ENCODE assay signal across 8 mouse cellular contexts in the genomic region with DNA sequence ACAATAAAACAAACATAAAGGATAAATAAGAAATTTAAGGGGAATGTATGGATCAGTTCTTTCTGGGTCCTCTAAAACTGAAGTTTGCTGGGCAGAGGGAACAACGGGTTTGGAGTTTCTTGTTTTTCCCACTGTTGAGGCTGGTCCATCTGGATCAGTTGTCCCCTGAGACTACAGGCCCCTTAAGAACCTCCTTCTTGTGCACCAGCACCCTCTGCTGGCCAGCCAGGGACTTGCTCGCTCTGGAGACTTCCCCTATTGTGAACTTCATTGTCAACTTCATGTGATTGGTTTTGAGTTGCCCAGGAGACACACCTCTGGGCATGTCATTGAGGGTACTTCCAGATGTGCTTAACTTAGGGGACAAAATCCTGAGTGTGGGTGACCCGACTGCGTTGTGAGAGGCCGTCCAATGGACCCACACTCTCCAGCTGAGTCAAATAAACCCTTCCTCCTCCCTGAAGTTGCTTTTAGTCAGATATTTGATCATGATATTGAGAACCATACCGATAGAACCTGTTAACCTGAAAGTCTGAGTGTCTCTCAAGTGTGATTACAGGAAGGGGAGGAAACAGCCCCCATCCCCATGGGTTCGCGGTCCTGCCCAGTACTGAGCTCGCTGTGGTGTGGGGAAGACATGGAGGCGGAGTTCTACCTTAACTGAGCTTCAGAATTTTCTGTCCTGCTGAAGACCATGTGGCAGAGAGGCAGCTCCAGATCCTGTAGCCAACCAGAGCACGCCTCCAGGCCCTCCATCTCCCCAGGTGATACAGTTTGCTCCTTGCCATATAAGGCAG. TPM values are rescaled to one million over a fixed set of nuclear protein-coding genes. Genes with fewer than 3 reads are reported as not detected.
DNase-seq lines count a peak whose midpoint lies in the region; ATAC-seq and TF ChIP-seq lines count a peak whose summit lies in the region.

No protein-coding gene starts in this region.

- peak; percentile 66 for ATAC-seq in lung, postnatal 0 days

- no peak overlapping the region for H3K9ac ChIP-seq in ES-Bruce4 (ENCODE audit: low read depth, poor library complexity, severe bottlenecking)
- H3K9ac ChIP-seq in lung, postnatal 0 days (replicated peaks; ENCODE audit: low read depth): no peak overlapping the region

- intact Hi-C loops in heart, postnatal 14 days (cut with DNase I): loop anchor here (1.0 to 5.0 kb wide), 3 partner anchors 30 to 471 kb away; no protein-coding TSS in a partner anchor

- no peak overlapping the region for H3K4me3 ChIP-seq in ES-Bruce4 (ENCODE audit: low read depth, low read length)
- no peak overlapping the region for H3K4me3 ChIP-seq in bone marrow macrophage, adult 2 months (ENCODE audit: insufficient read depth, low read length)
- no peak overlapping the region for H3K4me3 ChIP-seq in embryonic fibroblast, embryonic 13.5 days (ENCODE audit: insufficient read depth, low read length)
- H3K4me3 ChIP-seq in lung, postnatal 0 days (ENCODE audit: low read depth, low read length): no peak overlapping the region

- WGBS in lung, postnatal 0 days: 42% methylated on average over 11 of the region's 11 CpGs

- peak; percentile 90 for TF ChIP-seq CTCF in ES-Bruce4 (IDR thresholded peaks at IDR 0.05; ENCODE audit: low read depth, low read length)
- peak; percentile 71 for TF ChIP-seq CTCF in bone marrow macrophage, adult 2 months (IDR thresholded peaks at IDR 0.05; ENCODE audit: low read depth, low read length)
- TF ChIP-seq CTCF in embryonic fibroblast, embryonic 13.5 days (IDR thresholded peaks at IDR 0.05; ENCODE audit: borderline replicate concordance, insufficient read depth, low read length): peak; percentile 61
- peak; percentile 95 for TF ChIP-seq CTCF in lung, postnatal 0 days (IDR thresholded peaks at IDR 0.05)

- peak; percentile 66 to 83 for DNase-seq in heart, postnatal 14 days
- peak; percentile 74 for DNase-seq in layer of hippocampus, adult 11-12 months (ENCODE audit: low spot score)
- DNase-seq in lung, postnatal 0 days (ENCODE audit: low spot score): peak; percentile 70
- peak; percentile 73 for DNase-seq in ovary, postnatal 36 days (ENCODE audit: low spot score)
- DNase-seq in thymus, postnatal 0 days (ENCODE audit: low spot score): peak; percentile 43

- no peaks in the 10 kb centered on the region for H3K27me3 ChIP-seq in ES-Bruce4 (ENCODE audit: control insufficient read depth, insufficient read depth, low read length, poor library complexity, severe bottlenecking)
- H3K27me3 ChIP-seq in lung, postnatal 0 days (replicated peaks; ENCODE audit: insufficient read depth, low read length): no peaks in the 10 kb centered on the region

- no peaks in the 10 kb centered on the region for H3K9me3 ChIP-seq in ES-Bruce4 (replicated peaks; ENCODE audit: control insufficient read depth, insufficient read depth, low read length, poor library complexity, severe bottlenecking)
- no peaks in the 10 kb centered on the region for H3K9me3 ChIP-seq in lung, postnatal 0 days (ENCODE audit: low read length)

- no peak overlapping the region for H3K27ac ChIP-seq in ES-Bruce4 (ENCODE audit: insufficient read depth, low read length)
- H3K27ac ChIP-seq in bone marrow macrophage, adult 2 months (ENCODE audit: insufficient read depth, low read depth, low read length): no peak overlapping the region
- H3K27ac ChIP-seq in embryonic fibroblast, embryonic 13.5 days (ENCODE audit: insufficient read depth, low read length): no peak overlapping the region
- no peak overlapping the region for H3K27ac ChIP-seq in lung, postnatal 0 days (ENCODE audit: low read length)

- no peak overlapping the region for H3K4me2 ChIP-seq in lung, postnatal 0 days (replicated peaks; ENCODE audit: low read depth, low read length)

- TF ChIP-seq POLR2A in ES-Bruce4 (IDR thresholded peaks at IDR 0.05; ENCODE audit: insufficient read depth, low read length): no peak
- TF ChIP-seq POLR2A in bone marrow macrophage, adult 2 months (IDR thresholded peaks at IDR 0.05; ENCODE audit: borderline replicate concordance, low read depth, low read length): no peak
- TF ChIP-seq POLR2A in embryonic fibroblast, embryonic 13.5 days (IDR thresholded peaks at IDR 0.05; ENCODE audit: low read depth, low read length): no peak

- no peaks in the 10 kb centered on the region for H3K4me1 ChIP-seq in ES-Bruce4 (ENCODE audit: control insufficient read depth, insufficient read depth, low read length)
- no peaks in the 10 kb centered on the region for H3K4me1 ChIP-seq in bone marrow macrophage, adult 2 months (ENCODE audit: control insufficient read depth, insufficient read depth, low read length)
- H3K4me1 ChIP-seq in embryonic fibroblast, embryonic 13.5 days (ENCODE audit: control insufficient read depth, insufficient read depth, low read length): no peaks in the 10 kb centered on the region
- H3K4me1 ChIP-seq in lung, postnatal 0 days (ENCODE audit: insufficient read depth, low read depth, low read length): no peaks in the 10 kb centered on the region

- no peaks in the 10 kb centered on the region for H3K36me3 ChIP-seq in ES-Bruce4 (ENCODE audit: control insufficient read depth, insufficient read depth, low read length, poor library complexity, severe bottlenecking)
- no peaks in the 10 kb centered on the region for H3K36me3 ChIP-seq in lung, postnatal 0 days (ENCODE audit: insufficient read depth, low read length)

- TF ChIP-seq EP300 in ES-Bruce4 (IDR thresholded peaks at IDR 0.05; ENCODE audit: insufficient read depth, low read depth, low read length): no peak
- TF ChIP-seq EP300 in lung, postnatal 0 days (IDR thresholded peaks at IDR 0.05): no peak

RNA-seq across cellular contexts. Expression of a gene that starts 31.4 kb away (rescaled TPM):
- not detected in 2 replicates for polyA plus RNA-seq in ES-Bruce4 (2011; ENCODE audit: insufficient read depth, insufficient read length, low read depth, missing spikeins)
- not detected in 2 replicates for polyA plus RNA-seq in bone marrow macrophage, adult 2 months (2012; ENCODE audit: insufficient read depth, insufficient read length, missing spikeins)
- 0.09 TPM in 1 of 2 replicates, not detected in the other for polyA plus RNA-seq in embryonic fibroblast, embryonic 13.5 days (2011; ENCODE audit: insufficient read length, low read depth, missing spikeins)
- not detected for total RNA-seq in heart, postnatal 14 days (2021)
- polyA plus RNA-seq in lung, postnatal 0 days (2015; fragmentation: Nextera tagmentation; extraction: Ambion mirVana): 0.24 and 0.31 TPM in 2 replicates
- 0.22 and 0.26 TPM in 2 replicates for polyA plus RNA-seq in thymus, postnatal 0 days (2015; fragmentation: Nextera tagmentation; extraction: Ambion mirVana)
